Mouse (Mus musculus) layer of hippocampus, adult 18-20 months (tissue): ENCODE data around the gene Nckap5. TPM values are rescaled to one million over a fixed set of nuclear protein-coding genes. Genes with fewer than 3 reads are reported as not detected.

Experiments used
- DNase-seq, 2 experiments: peaks; one replicate each; pipeline ENCODE4 v3.0.0; 2022; ENCODE audit warnings: low spot score in 2 of 2
- total RNA-seq, 2 experiments: library from RNA; stranded (reverse); gene quantifications; 2 replicates each; pipeline ENCODE4 v1.2.3; 2021

The Nckap5 gene
- total RNA-seq, 2 experiments from 2014 or later = 5.6 to 9.4 TPM

DNA sequence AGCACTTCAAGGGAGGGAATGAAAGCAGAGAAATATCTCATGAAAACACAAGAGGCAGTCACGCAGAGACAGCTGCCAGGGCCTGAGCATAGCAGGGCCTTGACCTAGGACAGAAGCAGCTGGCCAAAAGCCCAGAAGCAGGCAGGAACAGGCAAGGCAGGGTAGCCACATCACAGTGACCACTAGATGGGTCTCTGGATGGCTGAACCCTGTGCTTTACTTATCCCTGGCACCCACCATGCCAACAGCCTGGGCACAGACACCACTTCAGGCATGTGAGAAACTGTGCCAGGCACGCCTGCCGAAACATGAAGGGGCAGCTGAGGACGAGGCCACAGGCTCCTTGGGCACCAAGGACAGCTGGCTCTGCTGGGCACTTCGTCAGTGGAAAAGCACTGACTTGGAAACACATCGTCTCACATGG is 345.9 kb downstream of the Nckap5 start:
- no peak for DNase-seq

DNA sequence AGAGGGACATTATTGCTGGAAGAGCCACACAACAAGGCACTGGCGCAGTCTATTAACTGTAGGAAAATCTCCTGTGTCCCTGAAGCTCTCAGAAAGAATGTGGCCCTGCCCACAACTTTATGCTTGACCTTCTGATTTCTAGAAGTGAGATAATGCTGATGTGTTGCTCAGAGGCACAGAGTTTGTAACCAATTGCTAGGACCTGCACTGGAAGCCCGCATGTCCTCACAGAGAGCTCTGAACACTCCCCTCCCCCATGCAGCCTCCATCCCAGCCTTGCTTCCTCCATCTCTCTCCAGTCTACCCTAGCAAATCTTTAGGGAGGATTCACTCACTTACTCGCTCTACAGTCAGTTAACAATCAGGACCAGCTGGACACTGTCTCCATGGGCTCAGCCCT is 346.9 kb downstream of the Nckap5 start:
- no peak for DNase-seq

- DNase-seq = no peak
Observed at GRCm38 (mm10) chr1:126481459-126482228, 349.0 kb downstream of the Nckap5 start.

GRCm38 (mm10) chr1:126473044-126473443 is 357.6 kb downstream of the Nckap5 start:
- no peak for DNase-seq

- DNase-seq = no peak
Observed at GRCm38 (mm10) chr1:126471419-126471818, 359.2 kb downstream of the Nckap5 start.

GRCm38 (mm10) chr1:126470883-126471282 is 359.7 kb downstream of the Nckap5 start:
- DNase-seq = no peak

- DNase-seq = peak; percentile 23 to 68
Observed at GRCm38 (mm10) chr1:126469818-126470544, 360.6 kb downstream of the Nckap5 start.

DNA sequence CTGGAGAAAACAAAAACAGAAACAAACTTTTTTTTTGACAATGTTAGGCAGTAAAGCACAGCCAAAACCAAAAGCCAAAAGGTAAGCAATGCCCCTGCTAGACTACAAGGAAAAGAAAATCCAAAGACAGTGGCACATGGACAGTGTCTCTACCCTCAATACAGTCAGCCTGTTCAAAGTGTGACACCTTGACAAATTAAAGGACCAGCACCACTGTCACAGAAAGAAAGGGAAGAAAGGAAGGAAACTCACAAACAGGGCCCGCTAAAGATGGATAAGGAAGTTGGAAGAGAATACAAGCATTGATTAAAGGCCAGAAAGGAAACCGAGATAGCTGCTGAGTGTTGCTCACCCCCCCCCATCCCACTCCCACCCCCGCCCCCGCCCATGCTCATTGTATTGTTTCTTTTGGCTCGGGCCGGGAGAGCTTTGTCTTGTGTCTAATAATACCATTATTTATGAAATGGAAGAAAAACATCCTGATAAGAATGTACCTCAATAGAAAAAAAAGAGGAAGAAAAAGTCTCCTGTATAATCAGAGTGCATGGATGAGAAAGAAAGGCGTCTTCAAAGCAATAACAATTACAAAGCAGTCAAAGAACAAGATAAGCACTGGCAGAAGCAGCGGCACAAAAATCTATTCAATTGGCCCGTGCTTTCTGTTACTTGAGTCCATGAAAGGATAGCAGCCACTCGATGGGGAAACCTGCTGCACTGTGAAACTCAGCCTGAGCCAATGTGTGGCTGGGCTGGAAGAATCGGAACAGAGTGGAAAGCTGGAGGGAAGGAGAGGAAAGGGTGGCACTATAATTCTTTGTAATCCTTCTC is 368.9 kb downstream of the Nckap5 start:
- no peak for DNase-seq

- DNase-seq = no peak
Observed at GRCm38 (mm10) chr1:126457739-126458138, 372.9 kb downstream of the Nckap5 start.

DNA sequence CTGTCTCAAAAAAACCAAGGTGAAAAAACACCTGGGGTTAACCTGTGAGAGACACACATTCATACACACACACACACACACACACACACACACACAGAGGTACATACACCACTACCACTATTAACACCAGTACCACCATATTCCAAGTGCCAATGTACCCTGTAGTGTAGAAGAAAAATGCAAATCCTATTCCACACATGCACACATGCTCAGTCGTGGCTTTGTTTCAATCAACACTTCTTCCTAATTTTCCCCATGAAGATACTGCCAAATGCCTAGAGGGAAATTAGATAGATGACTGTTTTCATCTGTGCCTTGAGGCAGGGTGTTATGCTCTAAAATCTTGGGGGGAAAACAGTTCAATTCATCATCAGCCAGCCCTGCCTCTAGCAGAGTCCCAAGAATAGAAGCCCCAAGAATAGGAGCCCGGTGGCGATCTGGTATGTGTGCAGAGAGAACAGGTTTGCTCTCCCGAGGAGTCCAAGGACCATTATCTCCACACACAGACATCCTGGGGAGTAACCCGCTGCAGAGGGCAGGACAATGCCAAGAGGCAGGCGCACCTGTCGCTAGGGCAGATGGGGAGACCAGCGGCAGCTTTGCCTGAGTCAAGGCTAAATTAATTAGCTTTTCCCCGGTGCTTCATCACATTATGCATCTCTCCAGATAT is 376.0 kb downstream of the Nckap5 start:
- no peak for DNase-seq

DNA sequence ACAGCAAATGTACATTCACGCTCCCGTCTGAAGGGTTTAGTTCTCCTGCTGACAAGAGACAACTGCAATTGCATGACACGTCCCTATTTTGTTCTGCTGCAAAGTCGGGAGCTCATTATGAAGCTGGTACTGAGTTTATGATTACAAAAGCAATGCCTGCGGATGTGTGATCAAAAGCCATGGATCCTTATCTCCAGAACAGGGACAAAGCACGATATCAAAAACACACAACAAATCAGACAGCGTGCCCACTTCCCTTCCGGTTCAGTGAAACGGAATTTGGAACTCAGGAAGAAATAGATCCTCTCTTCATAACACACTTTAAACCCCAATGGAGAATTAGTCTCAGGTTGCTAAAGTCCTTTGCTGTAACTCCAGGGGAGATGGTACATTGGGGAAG is 379.1 kb downstream of the Nckap5 start:
- no peak for DNase-seq

GRCm38 (mm10) chr1:126449424-126449823 is 381.2 kb downstream of the Nckap5 start:
- no peak for DNase-seq

DNA sequence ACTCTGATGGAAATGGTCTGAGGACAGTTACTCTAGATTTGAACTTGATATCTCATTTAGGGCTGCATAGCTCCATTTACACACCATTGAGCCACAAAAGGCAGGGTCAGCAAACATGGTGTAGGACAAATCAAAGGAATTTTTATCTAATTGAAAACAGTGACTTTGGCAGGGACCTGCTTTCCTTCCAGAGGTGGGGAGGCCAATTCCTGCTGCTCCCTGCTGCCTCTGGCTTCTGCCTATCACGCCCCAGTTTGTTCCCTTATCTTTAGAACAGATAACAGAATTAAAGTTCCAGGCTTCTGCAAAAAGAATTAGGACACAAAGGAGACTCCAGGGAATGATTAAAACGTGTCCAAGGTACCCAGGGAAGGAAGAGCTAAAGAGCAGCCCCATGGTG is 386.7 kb downstream of the Nckap5 start:
- no peak for DNase-seq

DNA sequence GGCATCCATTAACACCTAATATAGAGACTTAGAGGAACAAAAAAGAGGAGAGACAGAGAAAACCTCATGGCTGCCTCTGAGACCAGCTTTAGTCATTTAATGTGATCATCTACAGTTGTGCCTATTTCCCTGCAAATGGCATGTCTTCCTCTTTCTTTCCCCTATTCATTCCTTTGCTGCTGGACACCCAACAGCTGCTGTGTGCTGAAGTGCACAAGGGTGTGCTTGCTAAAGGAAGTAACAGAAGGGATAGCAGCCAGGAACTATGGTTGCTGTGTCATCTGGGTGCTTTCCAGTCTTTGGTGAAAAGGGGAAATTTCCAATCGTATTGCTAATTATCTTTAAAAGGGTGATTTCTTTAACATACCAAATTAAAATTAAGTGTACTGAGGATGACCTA is 387.9 kb downstream of the Nckap5 start:
- no peak for DNase-seq

- DNase-seq = no peak
Observed at GRCm38 (mm10) chr1:126438000-126438572, 392.5 kb downstream of the Nckap5 start.

DNA sequence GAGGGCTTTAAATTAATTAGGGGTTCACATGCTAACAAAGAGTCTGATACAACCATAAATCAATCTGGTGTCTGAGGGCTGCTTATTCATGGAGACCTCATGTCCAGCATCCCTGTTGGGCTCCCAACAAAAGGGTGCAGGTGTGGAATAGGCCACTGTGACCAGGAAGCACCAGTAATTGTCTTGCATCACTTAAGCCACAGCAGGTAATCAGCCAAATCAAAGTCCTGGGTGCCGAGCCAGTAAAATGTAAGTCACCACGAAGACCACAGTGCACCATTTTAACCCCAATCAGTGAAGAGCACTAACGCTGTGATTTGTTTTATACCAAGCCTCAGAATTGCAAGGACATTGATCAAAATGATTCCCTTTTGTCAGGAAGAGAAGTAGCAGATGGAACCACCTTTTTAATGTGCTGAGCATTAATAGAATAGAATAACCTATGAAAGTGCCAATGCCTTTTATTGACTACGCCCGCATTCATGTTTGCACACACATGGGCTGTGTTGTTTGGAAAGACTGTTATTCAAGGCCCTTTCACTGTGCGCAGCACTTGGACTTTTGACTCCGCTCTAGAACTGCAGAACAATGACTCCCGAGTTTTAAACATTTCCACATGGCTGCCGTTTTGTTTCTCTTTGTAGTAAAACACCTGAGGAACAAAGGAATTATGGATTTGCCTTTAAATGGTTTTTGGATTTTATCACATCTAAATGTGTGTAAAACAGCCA is 393.5 kb downstream of the Nckap5 start:
- DNase-seq = no peak

DNA sequence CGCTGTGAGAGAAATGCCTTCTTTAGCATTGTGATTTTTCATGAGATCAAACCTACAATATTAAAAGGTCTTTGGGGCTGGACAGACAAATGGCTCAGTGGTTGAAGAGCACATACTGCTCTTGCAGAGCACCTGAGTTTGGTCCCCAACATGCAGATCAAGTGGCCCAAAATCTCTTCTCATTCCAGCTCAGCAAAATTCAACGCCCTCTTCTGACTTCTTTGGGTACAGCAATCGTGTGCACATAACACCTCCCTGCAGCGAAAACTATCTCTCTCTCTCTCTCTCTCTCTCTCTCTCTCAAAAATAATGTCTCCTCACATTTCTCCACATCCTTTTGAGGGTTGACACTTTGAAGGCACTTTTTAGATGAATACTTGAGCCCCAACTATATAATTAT is 398.3 kb downstream of the Nckap5 start:
- no peak for DNase-seq

GRCm38 (mm10) chr1:126431594-126431993 is 399.0 kb downstream of the Nckap5 start:
- DNase-seq = peak; percentile 66 to 91

GRCm38 (mm10) chr1:126411426-126411825 is 419.2 kb downstream of the Nckap5 start:
- DNase-seq = no peak

DNA sequence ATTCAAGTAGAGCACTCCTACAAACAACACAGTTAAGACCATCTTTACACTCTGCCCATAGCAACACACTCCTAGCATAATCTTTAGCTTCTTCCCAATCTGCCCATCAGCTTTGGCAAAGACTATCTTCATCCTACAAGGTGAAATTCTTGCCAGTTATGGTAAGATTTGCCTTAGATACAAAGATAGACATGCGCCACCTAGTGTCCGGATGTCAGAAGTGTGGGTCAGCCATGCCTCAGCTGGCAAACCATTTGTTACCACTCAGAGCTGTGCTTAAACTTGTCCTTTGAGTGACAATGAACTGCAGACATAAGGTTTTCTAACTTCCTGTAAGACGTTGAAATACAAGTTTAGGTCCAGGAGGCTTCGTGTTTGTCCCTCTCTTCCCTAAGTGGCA is 422.7 kb downstream of the Nckap5 start:
- peak in 1 of 2 experiments; percentile 63 for DNase-seq
